Mouse (Mus musculus) telencephalon, adult 2 months (tissue): ENCODE measurements at regions not wholly inside any gene's neighbourhood (a gene's known extent, or its start where the extent isn't known, plus 50 kb on each side); places are given as distances from the start of the nearest gene placed in this dataset.

ENCODE experiments used
- DNase-seq: peaks from one replicate; pipeline ENCODE4 v3.0.0-alpha.2; 2011; ENCODE audit warnings: low read depth, low spot score

- no peak for DNase-seq
Measured at GRCm38 (mm10) chr1:18727259-18727658, 375.6 kb upstream of the Tfap2d start.

- peak; percentile 6 for DNase-seq
Measured at GRCm38 (mm10) chr1:18758347-18759129, 344.3 kb upstream of the Tfap2d start.

GRCm38 (mm10) chr1:18793639-18794038 is 309.2 kb upstream of the Tfap2d start:
- no peak for DNase-seq
